Mouse (Mus musculus): ENCODE results near the gene Leng8. TPM values are rescaled to one million over a fixed set of nuclear protein-coding genes. Genes with fewer than 3 reads are reported as not detected.

Leng8 gene
- polyA plus RNA-seq, 1 experiment from 2014 or later = 47.8 TPM

GRCm38 (mm10) chr7:4134911-4135310 lies 1.9 kb upstream of the Leng8 start:
- Histone ChIP-seq H3K9ac (ENCODE audit: low read length) (no peak overlapping the region), H3K4me2 (ENCODE audit: low read depth, low read length) (no peak overlapping the region), H3K36me3 (ENCODE audit: control insufficient read depth, insufficient read depth) (peaks cover 15% of the 10 kb centered on the region), H3K4me3 (ENCODE audit: low read length) (no peak overlapping the region), H3K9me3 (replicated peaks; ENCODE audit: control insufficient read depth, low read length) (no peaks in the 10 kb centered on the region), H3K27me3 (ENCODE audit: control insufficient read depth, insufficient read depth, low read length) (no peaks in the 10 kb centered on the region), H3K27ac (ENCODE audit: low read length) (no peak overlapping the region), H3K4me1 (ENCODE audit: control insufficient read depth, insufficient read depth, low read length) (peaks cover 15% of the 10 kb centered on the region)
- WGBS = 91% methylated on average over 5 of the region's 5 CpGs
- no peak for ATAC-seq (replicated peaks; ENCODE audit: extremely low read depth, insufficient read depth, low FRiP score)

- Histone ChIP-seq H3K27ac (ENCODE audit: low read length) (peak overlapping the region; percentile 71), H3K4me2 (ENCODE audit: low read depth, low read length) (peak overlapping the region; percentile 95), H3K9me3 (replicated peaks; ENCODE audit: control insufficient read depth, low read length) (no peaks in the 10 kb centered on the region), H3K9ac (ENCODE audit: low read length) (peak overlapping the region; percentile 87), H3K4me1 (ENCODE audit: control insufficient read depth, insufficient read depth, low read length) (peaks cover 13% of the 10 kb centered on the region), H3K36me3 (ENCODE audit: control insufficient read depth, insufficient read depth) (peaks cover 30% of the 10 kb centered on the region), H3K27me3 (ENCODE audit: control insufficient read depth, insufficient read depth, low read length) (no peaks in the 10 kb centered on the region), H3K4me3 (ENCODE audit: low read length) (peak overlapping the region; percentile 100)
- no peak; the same call in 1 of the 2 replicates for ATAC-seq (replicated peaks; ENCODE audit: extremely low read depth, insufficient read depth, low FRiP score)
- WGBS = under 1% methylated on average over 16 of the region's 16 CpGs
These were observed 452 bp upstream of the Leng8 start for GRCm38 (mm10) chr7:4136404-4136770.

- Histone ChIP-seq H3K4me3 (ENCODE audit: low read length) (peak overlapping the region; percentile 100), H3K4me1 (ENCODE audit: control insufficient read depth, insufficient read depth, low read length) (peaks cover 12% of the 10 kb centered on the region), H3K36me3 (ENCODE audit: control insufficient read depth, insufficient read depth) (peaks cover 43% of the 10 kb centered on the region), H3K9ac (ENCODE audit: low read length) (peak overlapping the region; percentile 95), H3K4me2 (ENCODE audit: low read depth, low read length) (peak overlapping the region; percentile 88), H3K27ac (ENCODE audit: low read length) (peak overlapping the region; percentile 97), H3K9me3 (replicated peaks; ENCODE audit: control insufficient read depth, low read length) (no peaks in the 10 kb centered on the region), H3K27me3 (ENCODE audit: control insufficient read depth, insufficient read depth, low read length) (no peaks in the 10 kb centered on the region)
- WGBS = 49% methylated on average over 3 of the region's 3 CpGs
- ATAC-seq (replicated peaks; ENCODE audit: extremely low read depth, insufficient read depth, low FRiP score) = no peak
These were observed 907 bp downstream of the Leng8 start for GRCm38 (mm10) chr7:4137746-4138145.

- H3K27ac ChIP-seq (ENCODE audit: low read length) = no peak overlapping the region
- peaks cover 12% of the 10 kb centered on the region for H3K4me1 ChIP-seq (ENCODE audit: control insufficient read depth, insufficient read depth, low read length)
- WGBS = 75% methylated on average over 2 of the region's 2 CpGs
- H3K9ac ChIP-seq (ENCODE audit: low read length) = peak overlapping the region; percentile 95; the same call in 1 of the 2 replicates
- no peaks in the 10 kb centered on the region for H3K27me3 ChIP-seq (ENCODE audit: control insufficient read depth, insufficient read depth, low read length)
- no peak for ATAC-seq (replicated peaks; ENCODE audit: extremely low read depth, insufficient read depth, low FRiP score)
- H3K36me3 ChIP-seq (ENCODE audit: control insufficient read depth, insufficient read depth) = peaks cover 48% of the 10 kb centered on the region
- peak overlapping the region; percentile 100 for H3K4me3 ChIP-seq (ENCODE audit: low read length)
- H3K9me3 ChIP-seq (replicated peaks; ENCODE audit: control insufficient read depth, low read length) = no peaks in the 10 kb centered on the region
- peak overlapping the region; percentile 88 for H3K4me2 ChIP-seq (ENCODE audit: low read depth, low read length)
These were observed 1.3 kb downstream of the Leng8 start for GRCm38 (mm10) chr7:4138181-4138580.

GRCm38 (mm10) chr7:4138671-4139070 lies 1.8 kb downstream of the Leng8 start:
- Histone ChIP-seq H3K36me3 (ENCODE audit: control insufficient read depth, insufficient read depth) (peaks cover 52% of the 10 kb centered on the region), H3K9ac (ENCODE audit: low read length) (no peak overlapping the region), H3K27ac (ENCODE audit: low read length) (no peak overlapping the region), H3K4me3 (ENCODE audit: low read length) (no peak overlapping the region), H3K27me3 (ENCODE audit: control insufficient read depth, insufficient read depth, low read length) (no peaks in the 10 kb centered on the region), H3K9me3 (replicated peaks; ENCODE audit: control insufficient read depth, low read length) (no peaks in the 10 kb centered on the region), H3K4me2 (ENCODE audit: low read depth, low read length) (no peak overlapping the region), H3K4me1 (ENCODE audit: control insufficient read depth, insufficient read depth, low read length) (peaks cover 12% of the 10 kb centered on the region)
- 88% methylated on average over 7 of the region's 7 CpGs for WGBS
- no peak for ATAC-seq (replicated peaks; ENCODE audit: extremely low read depth, insufficient read depth, low FRiP score)

- ATAC-seq (replicated peaks; ENCODE audit: extremely low read depth, insufficient read depth, low FRiP score) = no peak
- Histone ChIP-seq H3K27me3 (ENCODE audit: control insufficient read depth, insufficient read depth, low read length) (no peaks in the 10 kb centered on the region), H3K9me3 (replicated peaks; ENCODE audit: control insufficient read depth, low read length) (no peaks in the 10 kb centered on the region), H3K9ac (ENCODE audit: low read length) (no peak overlapping the region), H3K4me1 (ENCODE audit: control insufficient read depth, insufficient read depth, low read length) (peaks cover 12% of the 10 kb centered on the region), H3K4me3 (ENCODE audit: low read length) (no peak overlapping the region), H3K36me3 (ENCODE audit: control insufficient read depth, insufficient read depth) (peaks cover 60% of the 10 kb centered on the region), H3K27ac (ENCODE audit: low read length) (no peak overlapping the region), H3K4me2 (ENCODE audit: low read depth, low read length) (no peak overlapping the region)
- 92% methylated on average over 5 of the region's 5 CpGs for WGBS
These were observed 2.6 kb downstream of the Leng8 start for GRCm38 (mm10) chr7:4139391-4139790.

GRCm38 (mm10) chr7:4141648-4142325 lies 4.9 kb downstream of the Leng8 start:
- Histone ChIP-seq H3K27ac (ENCODE audit: low read length) (no peak overlapping the region), H3K4me2 (ENCODE audit: low read depth, low read length) (no peak overlapping the region), H3K9me3 (replicated peaks; ENCODE audit: control insufficient read depth, low read length) (no peaks in the 10 kb centered on the region), H3K9ac (ENCODE audit: low read length) (no peak overlapping the region), H3K27me3 (ENCODE audit: control insufficient read depth, insufficient read depth, low read length) (no peaks in the 10 kb centered on the region), H3K36me3 (ENCODE audit: control insufficient read depth, insufficient read depth) (peaks cover 84% of the 10 kb centered on the region), H3K4me3 (ENCODE audit: low read length) (no peak overlapping the region), H3K4me1 (ENCODE audit: control insufficient read depth, insufficient read depth, low read length) (peaks cover 10% of the 10 kb centered on the region)
- 93% methylated on average over 6 of the region's 6 CpGs for WGBS
- no peak for ATAC-seq (replicated peaks; ENCODE audit: extremely low read depth, insufficient read depth, low FRiP score)

GRCm38 (mm10) chr7:4142796-4143445 lies 6.1 kb downstream of the Leng8 start:
- Histone ChIP-seq H3K27me3 (ENCODE audit: control insufficient read depth, insufficient read depth, low read length) (no peaks in the 10 kb centered on the region), H3K4me3 (ENCODE audit: low read length) (no peak overlapping the region), H3K9me3 (replicated peaks; ENCODE audit: control insufficient read depth, low read length) (no peaks in the 10 kb centered on the region), H3K36me3 (ENCODE audit: control insufficient read depth, insufficient read depth) (peaks cover 90% of the 10 kb centered on the region), H3K4me1 (ENCODE audit: control insufficient read depth, insufficient read depth, low read length) (peaks cover 7% of the 10 kb centered on the region), H3K27ac (ENCODE audit: low read length) (no peak overlapping the region), H3K9ac (ENCODE audit: low read length) (no peak overlapping the region), H3K4me2 (ENCODE audit: low read depth, low read length) (no peak overlapping the region)
- 93% methylated on average over 10 of the region's 10 CpGs for WGBS
- no peak for ATAC-seq (replicated peaks; ENCODE audit: extremely low read depth, insufficient read depth, low FRiP score)

GRCm38 (mm10) chr7:4143506-4143905 lies 6.7 kb downstream of the Leng8 start:
- H3K36me3 ChIP-seq (ENCODE audit: control insufficient read depth, insufficient read depth) = peaks cover 88% of the 10 kb centered on the region
- WGBS = 93% methylated on average over 19 of the region's 19 CpGs
- H3K27me3 ChIP-seq (ENCODE audit: control insufficient read depth, insufficient read depth, low read length) = no peaks in the 10 kb centered on the region
- H3K4me1 ChIP-seq (ENCODE audit: control insufficient read depth, insufficient read depth, low read length) = peaks cover 6% of the 10 kb centered on the region
- no peak overlapping the region for H3K9ac ChIP-seq (ENCODE audit: low read length)
- H3K9me3 ChIP-seq (replicated peaks; ENCODE audit: control insufficient read depth, low read length) = no peaks in the 10 kb centered on the region
- ATAC-seq (replicated peaks; ENCODE audit: extremely low read depth, insufficient read depth, low FRiP score) = no peak
- no peak overlapping the region for H3K4me3 ChIP-seq (ENCODE audit: low read length)
- no peak overlapping the region for H3K27ac ChIP-seq (ENCODE audit: low read length)
- H3K4me2 ChIP-seq (ENCODE audit: low read depth, low read length) = no peak overlapping the region

Data from heart, embryonic 16.5 days (tissue).